Mouse (Mus musculus): Measurements from ENCODE around the gene Hdac9. TPM values are rescaled to one million over a fixed set of nuclear protein-coding genes. Genes with fewer than 3 reads are reported as not detected.

The Hdac9 gene
- polyA plus RNA-seq, 1 experiment: 11.0 TPM

DNA sequence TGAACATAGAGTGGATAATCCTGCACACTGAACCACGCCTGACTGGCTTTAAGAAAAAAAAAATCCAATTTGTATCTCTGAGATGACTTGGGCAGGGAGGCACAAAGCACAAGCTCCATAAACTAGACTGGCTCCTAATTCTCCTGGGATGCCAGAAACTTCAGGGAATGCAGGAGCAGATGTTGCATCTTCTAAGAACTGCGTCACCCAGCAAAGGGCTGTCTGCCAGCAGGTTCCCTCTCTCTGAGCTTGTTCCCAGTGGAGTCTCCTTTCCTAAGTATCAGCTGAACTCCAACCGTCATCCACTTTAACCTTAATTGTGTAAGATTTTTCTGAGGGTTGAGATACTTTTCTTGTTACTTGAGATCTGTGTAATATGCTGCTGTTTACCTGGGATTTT, 140.7 kb downstream of the Hdac9 start:
- DNase-seq (ENCODE audit: low read depth): peak; percentile 43

DNA sequence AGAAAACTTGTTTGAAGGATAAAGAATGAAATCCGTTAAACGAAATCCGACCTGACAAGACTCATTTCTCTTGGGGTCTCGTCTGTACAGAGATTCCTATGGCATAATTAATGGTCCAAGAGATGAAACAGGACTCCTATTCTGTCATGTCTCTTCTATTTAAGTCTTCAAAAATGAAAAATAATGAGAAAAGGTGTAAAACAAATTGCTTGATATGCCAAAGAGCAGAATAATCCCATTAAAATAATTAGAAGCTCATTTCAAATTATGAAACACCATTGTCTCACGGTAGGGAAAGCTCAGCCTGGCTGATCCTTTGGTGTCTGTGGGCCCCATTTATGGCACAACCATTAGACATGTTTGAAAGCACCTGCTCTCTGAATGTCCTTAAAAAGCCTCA, 142.8 kb downstream of the Hdac9 start:
- TF ChIP-seq CTCF (IDR thresholded peaks at IDR 0.05; ENCODE audit: borderline replicate concordance, extremely low read depth, insufficient read depth, insufficient read length) (no peak), POLR2A (IDR thresholded peaks at IDR 0.05; ENCODE audit: borderline replicate concordance, extremely low read depth, insufficient read depth, insufficient read length, poor library complexity, severe bottlenecking) (no peak)
- peak; percentile 48 for DNase-seq (ENCODE audit: low read depth)

More for the DNA sequence above, 140.7 kb downstream of the Hdac9 start:
- no peak for TF ChIP-seq POLR2A (IDR thresholded peaks at IDR 0.05; ENCODE audit: borderline replicate concordance, extremely low read depth, insufficient read depth, insufficient read length, poor library complexity, severe bottlenecking)
- no peak for TF ChIP-seq CTCF (IDR thresholded peaks at IDR 0.05; ENCODE audit: borderline replicate concordance, extremely low read depth, insufficient read depth, insufficient read length)

DNA sequence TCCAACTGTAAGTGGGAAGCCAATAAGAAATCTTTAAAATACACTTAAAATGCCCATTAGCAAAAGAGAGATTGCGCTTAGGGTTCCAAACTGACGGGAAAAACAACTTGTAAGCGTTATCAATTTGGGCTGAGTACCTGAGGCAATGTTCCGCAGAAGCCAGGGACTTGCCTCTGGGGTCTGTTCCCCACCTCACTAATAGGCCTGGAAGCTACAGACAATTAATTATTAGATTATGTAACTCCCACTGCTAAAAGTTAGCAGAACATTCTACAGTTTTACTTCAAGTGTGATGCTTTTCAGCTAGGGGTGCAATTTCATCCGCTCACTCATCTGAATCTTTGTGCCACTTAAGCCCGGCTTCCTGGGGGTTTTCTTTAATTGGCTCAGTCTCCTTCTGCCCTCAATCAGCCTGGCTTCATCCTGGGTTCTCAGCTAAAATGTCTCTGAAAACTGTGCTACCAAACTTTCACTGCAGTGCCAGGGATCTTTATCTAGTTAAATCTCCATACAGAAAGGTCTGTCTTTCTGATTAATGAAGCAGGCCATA, 149.6 kb downstream of the Hdac9 start:
- TF ChIP-seq POLR2A (IDR thresholded peaks at IDR 0.05; ENCODE audit: borderline replicate concordance, extremely low read depth, insufficient read depth, insufficient read length, poor library complexity, severe bottlenecking) (no peak), CTCF (IDR thresholded peaks at IDR 0.05; ENCODE audit: borderline replicate concordance, extremely low read depth, insufficient read depth, insufficient read length) (no peak)
- DNase-seq (ENCODE audit: low read depth): peak; percentile 24

DNA sequence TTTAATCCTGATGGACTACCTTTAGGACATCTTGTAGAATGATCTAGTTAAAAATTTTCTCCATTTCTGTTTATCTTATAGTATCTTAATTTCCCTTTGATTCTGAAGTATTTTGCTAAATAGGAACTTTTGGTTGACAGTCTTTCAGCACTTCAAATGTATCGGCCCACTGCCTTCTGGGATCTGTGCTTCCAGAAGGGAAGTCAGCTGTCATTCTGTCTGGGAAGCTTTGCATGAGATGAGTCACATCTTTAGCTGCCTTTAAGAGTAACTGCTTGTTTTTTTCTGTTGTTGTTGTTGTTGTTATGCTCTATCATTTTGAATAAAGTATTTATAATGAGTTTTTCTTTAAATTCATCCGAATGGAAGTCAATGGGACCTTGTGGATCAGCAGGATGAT, 169.6 kb downstream of the Hdac9 start:
- TF ChIP-seq POLR2A (IDR thresholded peaks at IDR 0.05; ENCODE audit: borderline replicate concordance, extremely low read depth, insufficient read depth, insufficient read length, poor library complexity, severe bottlenecking) (no peak), CTCF (IDR thresholded peaks at IDR 0.05; ENCODE audit: borderline replicate concordance, extremely low read depth, insufficient read depth, insufficient read length) (no peak)
- DNase-seq (ENCODE audit: low read depth): no peak

DNA sequence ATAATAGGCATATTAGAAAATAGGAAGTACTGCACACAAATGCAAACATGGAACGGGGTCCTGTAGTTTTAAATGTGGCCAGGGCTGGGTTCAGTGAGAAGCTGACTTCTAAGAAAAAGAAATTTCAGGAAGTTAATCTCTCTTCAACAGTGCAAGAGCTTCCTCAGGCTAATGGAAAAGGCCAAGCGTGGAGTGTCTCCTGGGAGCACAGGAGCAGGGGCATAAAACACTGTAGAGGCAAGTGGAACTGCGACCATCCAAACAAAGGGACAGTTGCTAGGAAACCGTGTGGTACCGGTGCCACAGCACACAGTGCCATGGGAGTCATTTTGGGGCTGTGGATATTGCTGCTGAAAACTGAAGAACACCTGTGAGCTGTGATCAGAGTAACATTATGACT, 191.7 kb downstream of the Hdac9 start:
- DNase-seq (ENCODE audit: low read depth): peak; percentile 24
- no peak for TF ChIP-seq POLR2A (IDR thresholded peaks at IDR 0.05; ENCODE audit: borderline replicate concordance, extremely low read depth, insufficient read depth, insufficient read length, poor library complexity, severe bottlenecking)
- no peak for TF ChIP-seq CTCF (IDR thresholded peaks at IDR 0.05; ENCODE audit: borderline replicate concordance, extremely low read depth, insufficient read depth, insufficient read length)

DNA sequence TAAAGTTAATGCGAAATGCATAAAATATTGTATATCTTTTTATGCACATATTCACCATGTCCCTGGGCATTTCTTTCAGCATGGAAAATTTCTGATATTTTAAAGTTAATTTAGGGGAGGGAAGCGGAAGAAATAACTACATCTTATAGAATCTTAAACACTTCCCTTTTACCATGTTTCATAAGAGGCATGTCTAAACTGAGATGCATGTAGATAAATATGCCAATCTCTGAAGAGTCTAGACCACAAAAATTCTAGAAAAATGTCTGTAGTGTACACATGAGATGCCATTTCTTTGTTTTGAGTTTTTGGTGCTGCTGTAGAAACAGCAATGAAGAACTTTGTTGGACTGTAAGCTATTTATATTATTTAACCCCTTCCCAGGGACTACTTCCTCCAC, 192.6 kb downstream of the Hdac9 start:
- DNase-seq (ENCODE audit: low read depth): no peak

DNA sequence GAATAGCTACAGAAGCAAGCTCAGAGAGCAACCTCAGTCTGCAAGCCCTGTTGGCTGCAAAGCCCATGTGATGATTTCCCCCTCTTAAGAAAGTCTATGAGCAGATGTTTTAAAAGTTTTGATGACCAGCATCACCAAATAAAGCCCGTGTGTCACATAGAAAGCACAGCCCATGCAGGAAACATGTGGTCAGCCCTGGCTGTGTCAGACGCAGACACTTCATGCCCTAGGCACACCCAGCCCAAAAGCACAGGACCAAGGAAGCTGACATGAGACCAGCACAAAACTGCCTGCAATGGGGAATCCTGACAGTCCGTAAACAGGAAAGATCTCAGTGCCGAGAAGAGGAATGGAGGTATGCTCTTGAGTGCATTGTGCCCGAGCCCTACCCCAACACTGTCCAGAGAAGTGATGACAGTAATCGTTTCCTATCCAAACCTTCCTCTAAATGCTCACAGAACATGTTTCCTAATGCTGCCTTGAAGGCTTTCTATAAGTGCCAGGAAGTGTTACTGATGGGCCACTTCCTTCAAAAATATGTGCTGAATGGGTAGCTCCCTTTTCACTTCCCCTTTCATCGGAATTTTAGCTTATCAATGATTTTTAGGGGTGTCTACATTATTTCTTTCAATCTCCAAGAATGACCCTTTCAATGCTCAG, 193.9 kb downstream of the Hdac9 start:
- DNase-seq (ENCODE audit: low read depth): no peak
- TF ChIP-seq POLR2A (IDR thresholded peaks at IDR 0.05; ENCODE audit: borderline replicate concordance, extremely low read depth, insufficient read depth, insufficient read length, poor library complexity, severe bottlenecking) (no peak), CTCF (IDR thresholded peaks at IDR 0.05; ENCODE audit: borderline replicate concordance, extremely low read depth, insufficient read depth, insufficient read length) (no peak)

More for the DNA sequence above, 192.6 kb downstream of the Hdac9 start:
- TF ChIP-seq CTCF (IDR thresholded peaks at IDR 0.05; ENCODE audit: borderline replicate concordance, extremely low read depth, insufficient read depth, insufficient read length): no peak

DNA sequence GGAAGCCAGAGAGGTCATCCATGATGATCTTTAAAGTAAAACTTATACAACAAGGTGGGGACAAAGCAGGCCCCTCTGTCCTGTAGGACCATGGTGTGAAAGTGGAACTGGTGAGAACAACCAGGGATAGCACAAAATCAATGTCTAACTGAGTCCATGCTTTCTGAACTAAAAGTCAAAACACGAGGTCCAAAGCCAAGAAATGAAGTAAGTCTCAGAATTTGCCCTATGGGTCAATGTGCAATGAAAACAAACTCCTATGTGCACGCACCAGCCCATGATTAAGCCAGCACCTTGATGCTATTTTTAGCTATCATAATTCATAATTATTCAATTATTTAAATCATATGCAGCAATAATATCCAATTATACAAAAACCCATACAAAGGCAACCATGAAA, 196.0 kb downstream of the Hdac9 start:
- DNase-seq (ENCODE audit: low read depth): no peak
- no peak for TF ChIP-seq POLR2A (IDR thresholded peaks at IDR 0.05; ENCODE audit: borderline replicate concordance, extremely low read depth, insufficient read depth, insufficient read length, poor library complexity, severe bottlenecking)
- no peak for TF ChIP-seq CTCF (IDR thresholded peaks at IDR 0.05; ENCODE audit: borderline replicate concordance, extremely low read depth, insufficient read depth, insufficient read length)

DNA sequence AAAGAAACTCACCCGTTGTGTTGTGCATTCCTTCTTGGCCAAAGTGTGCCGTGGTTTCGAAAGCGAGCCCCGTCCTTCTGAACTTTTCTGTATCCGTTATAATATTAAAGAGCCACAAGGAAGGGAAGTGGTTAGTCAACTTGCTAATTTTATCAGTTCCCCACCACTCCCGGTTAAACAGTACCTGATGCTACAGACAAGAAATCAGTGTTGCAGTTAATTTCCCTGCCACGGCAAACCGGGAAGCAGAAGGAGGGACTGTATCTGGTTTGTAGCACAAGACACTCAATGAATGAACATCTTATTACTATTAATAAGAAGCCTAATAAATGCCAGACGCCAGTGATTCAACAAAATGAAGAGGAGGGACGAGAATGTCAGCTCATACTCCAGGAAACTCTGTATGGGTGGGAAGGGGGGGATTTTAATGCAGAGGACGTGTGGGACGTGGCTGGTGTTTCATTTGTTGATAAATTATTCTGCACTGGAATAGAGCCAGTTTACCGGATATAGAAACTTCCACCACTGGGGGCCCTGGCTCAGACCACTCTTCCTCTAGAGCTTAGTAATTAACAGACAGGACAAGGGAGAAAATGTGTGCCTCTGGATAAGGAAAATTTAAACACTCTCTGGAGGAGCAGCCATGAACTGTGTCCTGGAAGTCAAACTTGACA, 202.5 kb downstream of the Hdac9 start:
- peak; percentile 68 for DNase-seq (ENCODE audit: low read depth)
- TF ChIP-seq CTCF (IDR thresholded peaks at IDR 0.05; ENCODE audit: borderline replicate concordance, extremely low read depth, insufficient read depth, insufficient read length) (no peak), POLR2A (IDR thresholded peaks at IDR 0.05; ENCODE audit: borderline replicate concordance, extremely low read depth, insufficient read depth, insufficient read length, poor library complexity, severe bottlenecking) (no peak)

DNA sequence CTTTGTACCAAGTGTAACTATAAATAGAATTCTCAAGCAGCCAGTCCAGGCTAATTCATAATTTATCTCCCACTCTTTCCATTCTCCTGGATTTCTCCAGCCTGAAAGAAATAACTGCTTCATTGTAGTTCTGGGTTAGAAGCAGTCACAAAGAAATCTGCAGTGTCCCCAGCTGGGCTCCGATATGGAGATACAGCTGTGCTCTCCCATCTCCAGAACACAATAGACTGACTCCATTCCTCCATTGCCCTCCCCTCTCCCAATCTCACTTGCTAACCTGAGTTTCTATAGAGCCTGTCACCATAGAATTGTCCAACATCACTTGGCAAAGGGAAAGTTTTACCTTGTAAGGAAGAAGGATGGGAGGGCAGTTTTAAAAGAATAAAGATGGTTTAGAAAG, 218.9 kb downstream of the Hdac9 start:
- TF ChIP-seq POLR2A (IDR thresholded peaks at IDR 0.05; ENCODE audit: borderline replicate concordance, extremely low read depth, insufficient read depth, insufficient read length, poor library complexity, severe bottlenecking) (no peak), CTCF (IDR thresholded peaks at IDR 0.05; ENCODE audit: borderline replicate concordance, extremely low read depth, insufficient read depth, insufficient read length) (no peak)
- DNase-seq (ENCODE audit: low read depth): peak; percentile 14

DNA sequence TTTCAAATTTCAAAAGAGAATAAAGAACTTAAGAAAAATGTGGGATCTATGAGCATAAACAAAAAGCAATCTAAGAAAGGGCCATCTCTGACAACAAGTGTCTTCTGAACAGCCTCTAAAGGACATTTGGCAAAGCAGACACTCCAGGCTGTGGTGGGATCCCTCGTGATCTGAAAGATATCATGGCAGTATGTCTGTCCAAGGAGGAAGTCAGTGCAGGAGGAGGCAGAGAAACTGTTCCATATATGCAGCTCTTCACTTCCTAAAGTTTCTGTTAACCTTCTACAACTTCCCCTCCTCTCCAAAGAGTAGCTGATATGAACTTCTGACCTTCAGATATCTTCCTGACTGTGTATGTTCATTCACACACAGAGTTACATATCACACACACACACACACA, 220.2 kb downstream of the Hdac9 start:
- no peak for TF ChIP-seq CTCF (IDR thresholded peaks at IDR 0.05; ENCODE audit: borderline replicate concordance, extremely low read depth, insufficient read depth, insufficient read length)
- TF ChIP-seq POLR2A (IDR thresholded peaks at IDR 0.05; ENCODE audit: borderline replicate concordance, extremely low read depth, insufficient read depth, insufficient read length, poor library complexity, severe bottlenecking): no peak
- no peak for DNase-seq (ENCODE audit: low read depth)

DNA sequence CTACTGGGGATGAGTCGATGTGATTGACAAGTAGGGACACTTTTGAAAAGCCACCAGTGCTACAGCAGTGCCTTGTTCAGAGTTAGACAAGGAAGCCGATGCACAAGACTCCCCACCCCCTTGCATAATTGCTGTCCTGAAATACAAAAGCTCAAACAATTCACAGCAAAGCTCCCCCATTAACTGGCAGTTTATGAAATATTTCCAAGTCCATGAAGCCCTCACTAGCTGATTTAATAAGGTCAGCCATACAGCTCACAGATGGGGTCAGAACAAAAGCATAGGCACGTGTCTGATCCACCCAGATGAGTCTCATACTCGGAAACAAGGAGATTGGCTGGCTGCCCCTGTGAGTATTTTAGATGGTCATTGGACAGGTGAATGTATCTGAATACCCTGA, 228.0 kb downstream of the Hdac9 start:
- DNase-seq (ENCODE audit: low read depth): peak; percentile 58
- TF ChIP-seq CTCF (IDR thresholded peaks at IDR 0.05; ENCODE audit: borderline replicate concordance, extremely low read depth, insufficient read depth, insufficient read length): no peak
- TF ChIP-seq POLR2A (IDR thresholded peaks at IDR 0.05; ENCODE audit: borderline replicate concordance, extremely low read depth, insufficient read depth, insufficient read length, poor library complexity, severe bottlenecking): no peak

All from brain, embryonic 14.5 days (tissue).